Mouse (Mus musculus) C2C12 (cell line): ENCODE data around the gene Lrrc8b.

Experiments
- CEBPB ChIP-seq: IDR thresholded peaks from one replicate; pipeline ENCODE4 v1.6.1; 2011; ENCODE audit warnings: low read depth, mild to moderate bottlenecking, control low read depth, moderate library complexity
- CTCF ChIP-seq: IDR thresholded peaks from one replicate; pipeline ENCODE4 v1.5.1; 2011; ENCODE audit not compliant: control insufficient read depth, insufficient read depth, insufficient read length
- MAX ChIP-seq: IDR thresholded peaks from one replicate; pipeline ENCODE4 v1.6.1; 2011; ENCODE audit warnings: mild to moderate bottlenecking, control low read depth
- MYOD1 ChIP-seq: IDR thresholded peaks from one replicate; pipeline ENCODE4 v1.6.1; 2011; ENCODE audit warnings: low read depth; ENCODE audit not compliant: control insufficient read depth, insufficient read length
- MYOG ChIP-seq: IDR thresholded peaks from one replicate; pipeline ENCODE4 v1.6.1; 2011; ENCODE audit not compliant: control insufficient read depth, insufficient read length; ENCODE audit errors: extremely low read depth

DNA sequence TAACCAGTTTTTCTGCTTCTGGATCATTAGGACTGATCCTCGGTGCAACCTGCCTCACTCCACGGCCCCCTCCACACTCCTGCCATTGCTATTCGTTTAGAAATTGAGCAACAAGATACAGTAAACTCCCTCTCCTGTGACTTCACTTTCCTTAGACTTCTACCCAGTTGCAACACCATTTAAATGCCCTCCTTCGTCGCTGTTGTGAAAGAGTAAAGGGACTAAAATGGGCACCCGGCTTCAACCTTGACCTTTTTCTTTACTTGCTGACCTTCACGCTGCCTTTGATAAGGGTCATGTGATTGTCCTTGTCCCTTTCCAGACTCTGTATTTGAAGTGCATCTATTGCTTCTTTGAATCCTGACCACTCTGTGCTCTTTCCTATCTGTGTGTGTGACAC lies 2.8 kb downstream of the Lrrc8b start:
- TF ChIP-seq CTCF (no peak), MYOD1 (no peak), CEBPB (no peak), MAX (no peak), MYOG (no peak)
